Mouse (Mus musculus) adrenal gland, adult 18-20 months (tissue): Measurements from ENCODE around the gene Pdcl3. TPM values are rescaled to one million over a fixed set of nuclear protein-coding genes. Genes with fewer than 3 reads are reported as not detected.
"Not testable (repeated sequence)": the region's sequence is repeated elsewhere in the genome, so short reads cannot be mapped to it uniquely, and the experiment has no call there.

Source experiments
- DNase-seq, 2 experiments: peaks; one replicate each; pipeline ENCODE4 v3.0.0; 2021 to 2022; ENCODE audit warnings: low spot score in 2 of 2
- total RNA-seq, 2 experiments: library from RNA; stranded (reverse); gene quantifications; 1 replicate in 1 of 2; 2 replicates in 1 of 2; pipeline ENCODE4 v1.2.3; 2021

The Pdcl3 gene
- total RNA-seq, 2 experiments from 2014 or later = 77.9 to 91.3 TPM

- no peak for DNase-seq
Measured at GRCm38 (mm10) chr1:39015529-39015928, 30.1 kb downstream of the Pdcl3 start.

- DNase-seq = no peak
Measured at GRCm38 (mm10) chr1:39017871-39018270, 32.5 kb downstream of the Pdcl3 start.

- DNase-seq = no peak
Measured at GRCm38 (mm10) chr1:39025142-39025541, 39.7 kb downstream of the Pdcl3 start.

- no peak for DNase-seq
Measured at GRCm38 (mm10) chr1:39025840-39026239, 40.4 kb downstream of the Pdcl3 start.

- no peak for DNase-seq
Measured at GRCm38 (mm10) chr1:39029176-39029575, 43.8 kb downstream of the Pdcl3 start.

GRCm38 (mm10) chr1:39030108-39030507 is 44.7 kb downstream of the Pdcl3 start:
- no peak for DNase-seq

- no peak for DNase-seq
Measured at GRCm38 (mm10) chr1:39035817-39036216, 50.4 kb downstream of the Pdcl3 start.

- no peak for DNase-seq
Measured at GRCm38 (mm10) chr1:39042188-39042587, 56.8 kb downstream of the Pdcl3 start.

- not testable (repeated sequence) for DNase-seq
Measured at GRCm38 (mm10) chr1:39044442-39044841, 59.0 kb downstream of the Pdcl3 start.

- no peak for DNase-seq
Measured at GRCm38 (mm10) chr1:39046689-39047088, 61.3 kb downstream of the Pdcl3 start.

Other genes starting within 250 kb of the Pdcl3 start
- 1 to 10 TPM; 6.0 to 6.8 TPM for gene Lonrf2, start 148.9 kb upstream of the Pdcl3 start, total RNA-seq
- 1 to 10 TPM; 1.4 to 1.9 TPM for gene Chst10, start 87.4 kb upstream of the Pdcl3 start, total RNA-seq
- not detected for gene Nms, start 46.5 kb upstream of the Pdcl3 start, total RNA-seq
- gene Npas2, start 208.1 kb downstream of the Pdcl3 start, total RNA-seq = 10 to 100 TPM in 1 of 2 experiments, 1 to 10 TPM in 1; 6.1 to 11.9 TPM